Mouse (Mus musculus): Measurements from ENCODE around the gene Timm22. TPM values are rescaled to one million over a fixed set of nuclear protein-coding genes. Genes with fewer than 3 reads are reported as not detected.

Timm22 gene
- polyA plus RNA-seq, 1 experiment from 2014 or later = 135 TPM

DNA sequence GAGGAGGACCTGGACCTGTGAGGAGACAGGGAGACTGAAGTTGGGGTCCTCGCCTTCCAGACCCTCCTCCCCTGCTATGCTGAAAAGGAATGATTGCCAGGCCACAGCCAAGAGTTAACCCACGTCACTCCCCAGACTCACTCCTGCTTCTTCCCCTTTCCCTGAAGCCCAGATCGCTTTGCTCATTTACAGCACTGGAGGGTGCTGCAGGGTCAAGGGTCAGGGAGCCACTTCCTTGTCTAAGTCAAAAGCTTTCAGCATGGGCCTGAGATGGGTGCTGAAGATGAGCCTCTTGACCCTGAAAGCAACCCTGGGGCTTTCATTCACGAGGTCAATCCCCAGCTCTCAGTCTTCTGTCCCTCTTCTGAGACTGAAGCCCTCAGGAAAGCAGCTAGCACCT is 12.4 kb downstream of the Timm22 start:
- Histone ChIP-seq H3K27ac (replicated peaks) (no peak overlapping the region), H3K27me3 (replicated peaks; ENCODE audit: low read depth, poor library complexity, severe bottlenecking) (no peaks in the 10 kb centered on the region), H3K36me3 (replicated peaks) (peaks cover 100% of the 10 kb centered on the region), H3K4me1 (peaks cover 29% of the 10 kb centered on the region), H3K4me3 (no peak overlapping the region), H3K9me3 (no peaks in the 10 kb centered on the region)
- WGBS = 65% methylated on average over 4 of the region's 4 CpGs
- no peak for DNase-seq (ENCODE audit: low spot score)

DNA sequence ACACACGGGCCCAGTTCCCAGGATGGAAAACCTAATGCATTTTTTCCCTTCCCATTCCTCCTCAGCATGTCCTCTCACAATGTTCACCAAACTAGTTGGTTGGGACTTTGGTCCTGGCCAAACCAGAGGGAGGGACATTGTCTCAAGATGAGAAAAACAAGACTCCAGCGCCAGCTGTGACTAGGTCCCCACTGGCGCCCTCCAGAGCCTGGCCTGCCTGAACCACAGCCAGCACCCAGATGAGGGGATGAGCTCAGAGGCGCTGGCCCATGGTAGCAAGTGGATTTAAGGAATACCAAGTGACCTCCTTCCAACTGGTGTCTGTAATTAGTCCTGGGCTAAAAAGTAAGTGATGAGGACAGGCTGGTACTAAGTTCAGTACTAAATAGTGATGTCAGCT is 14.1 kb downstream of the Timm22 start:
- Histone ChIP-seq H3K27ac (replicated peaks) (no peak overlapping the region), H3K4me3 (no peak overlapping the region), H3K27me3 (replicated peaks; ENCODE audit: low read depth, poor library complexity, severe bottlenecking) (no peaks in the 10 kb centered on the region), H3K9me3 (no peaks in the 10 kb centered on the region), H3K36me3 (replicated peaks) (peaks cover 96% of the 10 kb centered on the region), H3K4me1 (peaks cover 22% of the 10 kb centered on the region)
- 75% methylated on average over 4 of the region's 4 CpGs for WGBS
- no peak for DNase-seq (ENCODE audit: low spot score)

DNA sequence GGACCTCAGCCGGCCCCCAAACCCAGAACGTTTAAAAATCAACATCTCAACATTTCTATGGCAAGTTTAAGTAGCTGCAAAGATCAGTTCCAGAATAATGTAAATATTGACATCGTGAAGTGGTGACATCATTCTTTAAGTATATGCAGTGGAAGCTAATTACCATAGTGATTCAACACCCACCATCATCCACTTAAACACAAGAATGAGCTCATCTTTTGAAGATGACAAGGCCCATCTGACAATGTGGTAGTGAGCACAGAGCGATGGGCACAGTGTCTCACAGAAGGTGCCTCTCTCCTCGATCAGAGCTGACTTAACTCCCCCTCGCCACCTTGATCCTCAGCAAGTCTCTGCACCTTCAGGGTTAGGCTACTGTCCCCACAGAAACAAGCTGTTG is 19.0 kb downstream of the Timm22 start:
- Histone ChIP-seq H3K27ac (replicated peaks) (no peak overlapping the region), H3K4me3 (no peak overlapping the region), H3K27me3 (replicated peaks; ENCODE audit: low read depth, poor library complexity, severe bottlenecking) (no peaks in the 10 kb centered on the region), H3K9me3 (no peaks in the 10 kb centered on the region), H3K4me1 (peaks cover 40% of the 10 kb centered on the region), H3K36me3 (replicated peaks) (peaks cover 55% of the 10 kb centered on the region)
- WGBS = 89% methylated on average over 6 of the region's 6 CpGs
- DNase-seq (ENCODE audit: low spot score) = no peak

DNA sequence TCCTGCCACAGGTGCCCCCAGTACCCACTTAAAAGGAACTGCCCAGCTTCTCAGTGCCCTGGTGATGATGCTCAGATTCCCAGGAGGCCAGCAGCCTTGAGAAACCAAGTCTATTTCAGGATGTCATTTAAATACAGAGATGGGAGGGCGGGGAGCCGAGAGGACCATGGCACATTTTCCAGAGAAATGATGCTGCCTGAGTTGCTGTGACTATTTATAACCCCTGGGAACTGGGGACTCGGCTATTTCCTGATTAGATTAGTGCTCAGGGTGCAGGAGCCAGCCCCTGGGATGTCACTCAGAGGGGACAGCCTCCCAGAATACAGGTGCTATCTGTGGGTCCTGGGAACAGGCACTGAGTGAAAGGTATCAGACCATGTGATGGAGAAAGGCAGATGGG is 21.0 kb downstream of the Timm22 start:
- peak overlapping the region; percentile 90; the same call in 1 of the 2 replicates for H3K27ac ChIP-seq (replicated peaks)
- 78% methylated on average over 3 of the region's 3 CpGs for WGBS
- H3K9me3 ChIP-seq = no peaks in the 10 kb centered on the region
- no peak for DNase-seq (ENCODE audit: low spot score)
- peaks cover 44% of the 10 kb centered on the region for H3K36me3 ChIP-seq (replicated peaks)
- no peak overlapping the region for H3K4me3 ChIP-seq
- no peaks in the 10 kb centered on the region for H3K27me3 ChIP-seq (replicated peaks; ENCODE audit: low read depth, poor library complexity, severe bottlenecking)
- peaks cover 47% of the 10 kb centered on the region for H3K4me1 ChIP-seq

DNA sequence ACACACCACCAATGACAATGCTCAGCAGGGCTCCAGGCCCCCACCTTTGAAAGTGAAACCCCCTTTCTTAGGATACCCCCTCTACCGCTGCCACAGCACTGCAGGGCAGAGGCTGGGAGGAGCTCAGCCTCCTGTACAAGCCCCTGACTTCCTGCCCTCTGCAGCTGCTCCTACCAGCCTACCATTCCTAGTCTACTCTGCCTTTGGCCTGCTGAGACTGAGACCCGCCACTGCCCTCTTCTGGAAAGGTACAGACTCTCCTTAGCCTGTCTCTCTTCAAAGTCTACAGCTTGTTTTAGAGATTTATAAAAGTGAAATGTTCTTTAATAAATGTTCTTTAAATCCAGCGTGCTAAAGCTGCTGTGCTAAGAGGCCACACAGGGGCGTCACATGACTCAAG is 22.3 kb downstream of the Timm22 start:
- peaks cover 44% of the 10 kb centered on the region for H3K36me3 ChIP-seq (replicated peaks)
- H3K27ac ChIP-seq (replicated peaks) = peak overlapping the region; percentile 90
- H3K9me3 ChIP-seq = no peaks in the 10 kb centered on the region
- peak; percentile 37 for DNase-seq (ENCODE audit: low spot score)
- H3K27me3 ChIP-seq (replicated peaks; ENCODE audit: low read depth, poor library complexity, severe bottlenecking) = no peaks in the 10 kb centered on the region
- 58% methylated on average over 4 of the region's 4 CpGs for WGBS
- peaks cover 49% of the 10 kb centered on the region for H3K4me1 ChIP-seq
- no peak overlapping the region for H3K4me3 ChIP-seq

DNA sequence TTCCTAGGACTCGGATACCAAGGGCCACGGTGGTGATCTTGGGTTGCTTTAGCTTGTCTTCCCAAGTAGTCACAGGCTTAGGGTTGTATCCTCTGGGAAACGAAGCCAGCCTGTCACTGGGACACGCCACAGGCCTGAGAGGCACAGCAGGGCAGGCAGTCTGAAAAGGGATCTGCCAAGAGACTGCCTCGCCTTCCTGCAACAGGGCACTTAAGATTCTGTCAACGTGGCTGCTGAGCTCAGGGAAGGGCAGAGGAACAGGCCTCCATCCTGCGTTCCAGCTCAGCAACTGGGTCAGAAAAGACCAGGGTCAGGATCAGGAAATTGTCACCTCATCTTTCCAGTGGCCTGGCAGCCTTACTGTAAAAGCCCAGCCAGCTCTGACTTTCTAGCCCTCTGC is 22.8 kb downstream of the Timm22 start:
- H3K36me3 ChIP-seq (replicated peaks) = peaks cover 42% of the 10 kb centered on the region
- peak overlapping the region; percentile 90 for H3K27ac ChIP-seq (replicated peaks)
- H3K9me3 ChIP-seq = no peaks in the 10 kb centered on the region
- no peaks in the 10 kb centered on the region for H3K27me3 ChIP-seq (replicated peaks; ENCODE audit: low read depth, poor library complexity, severe bottlenecking)
- DNase-seq (ENCODE audit: low spot score) = no peak
- peaks cover 54% of the 10 kb centered on the region for H3K4me1 ChIP-seq
- no peak overlapping the region; the same call in 1 of the 2 replicates for H3K4me3 ChIP-seq
- 49% methylated on average over 7 of the region's 7 CpGs for WGBS

DNA sequence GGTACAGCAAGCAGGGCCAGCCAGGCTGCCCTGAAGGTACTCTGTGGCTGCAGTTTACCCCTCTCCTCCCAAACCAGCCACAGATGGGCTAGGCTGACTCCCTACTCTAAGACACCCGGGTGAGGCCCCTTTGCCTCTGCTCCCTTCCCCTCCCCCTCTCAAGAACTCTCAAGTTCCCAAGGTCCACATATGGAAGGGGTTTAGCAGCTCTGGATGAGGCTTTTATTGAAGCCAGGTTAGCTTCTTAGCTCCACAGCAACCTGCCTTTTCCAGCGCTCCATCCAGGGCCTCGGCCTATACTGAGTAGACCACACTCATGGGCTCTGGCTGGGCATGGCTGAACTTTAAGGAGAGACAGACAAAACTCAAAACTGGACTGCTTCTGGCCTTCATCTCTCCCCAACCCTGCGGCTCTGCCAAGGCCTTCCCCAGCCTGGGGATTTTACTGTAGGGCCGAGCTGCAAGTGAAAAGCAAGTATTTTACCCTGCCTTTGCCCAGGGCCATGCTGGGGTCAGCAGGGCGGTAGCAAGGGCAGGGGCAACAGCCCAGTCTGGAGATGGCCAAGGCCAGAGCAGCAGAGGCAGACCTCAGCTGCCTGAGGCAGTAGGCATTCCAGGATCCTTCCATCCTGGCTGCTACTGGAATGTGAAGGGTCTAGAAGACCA is 23.3 kb downstream of the Timm22 start:
- Histone ChIP-seq H3K4me3 (peak overlapping the region; percentile 8; the same call in 1 of the 2 replicates), H3K27ac (replicated peaks) (peak overlapping the region; percentile 90), H3K27me3 (replicated peaks; ENCODE audit: low read depth, poor library complexity, severe bottlenecking) (no peaks in the 10 kb centered on the region), H3K36me3 (replicated peaks) (peaks cover 40% of the 10 kb centered on the region), H3K4me1 (peaks cover 53% of the 10 kb centered on the region), H3K9me3 (no peaks in the 10 kb centered on the region)
- 37% methylated on average over 6 of the region's 6 CpGs for WGBS
- DNase-seq (ENCODE audit: low spot score) = peak; percentile 81

DNA sequence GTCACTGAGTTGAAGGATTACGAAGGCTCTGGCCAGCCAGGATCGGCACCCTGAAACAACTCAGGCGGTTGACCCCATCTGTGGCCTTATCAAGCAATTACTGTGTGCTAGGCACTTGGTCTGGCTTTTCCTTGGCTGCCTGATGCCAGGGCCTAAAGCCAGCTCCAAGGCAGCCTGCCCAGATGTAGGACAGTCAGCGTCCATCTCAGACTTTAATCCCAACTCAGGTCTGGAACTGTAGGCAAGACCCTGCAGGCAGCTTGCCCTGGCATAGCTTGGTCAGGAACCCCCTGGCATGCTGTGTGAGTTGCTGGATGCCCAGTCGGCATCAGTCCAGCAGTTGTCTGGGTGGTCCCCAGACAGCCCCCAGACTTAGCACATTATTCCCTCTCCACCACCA is 29.3 kb downstream of the Timm22 start:
- peak overlapping the region; percentile 84 for H3K27ac ChIP-seq (replicated peaks)
- H3K4me3 ChIP-seq = peak overlapping the region; percentile 59; the same call in 1 of the 2 replicates
- WGBS = 86% methylated on average over 5 of the region's 5 CpGs
- no peak for DNase-seq (ENCODE audit: low spot score)
- peaks cover 32% of the 10 kb centered on the region for H3K36me3 ChIP-seq (replicated peaks)
- peaks cover 73% of the 10 kb centered on the region for H3K4me1 ChIP-seq
- peaks cover 33% of the 10 kb centered on the region for H3K27me3 ChIP-seq (replicated peaks; ENCODE audit: low read depth, poor library complexity, severe bottlenecking)
- H3K9me3 ChIP-seq = no peaks in the 10 kb centered on the region

DNA sequence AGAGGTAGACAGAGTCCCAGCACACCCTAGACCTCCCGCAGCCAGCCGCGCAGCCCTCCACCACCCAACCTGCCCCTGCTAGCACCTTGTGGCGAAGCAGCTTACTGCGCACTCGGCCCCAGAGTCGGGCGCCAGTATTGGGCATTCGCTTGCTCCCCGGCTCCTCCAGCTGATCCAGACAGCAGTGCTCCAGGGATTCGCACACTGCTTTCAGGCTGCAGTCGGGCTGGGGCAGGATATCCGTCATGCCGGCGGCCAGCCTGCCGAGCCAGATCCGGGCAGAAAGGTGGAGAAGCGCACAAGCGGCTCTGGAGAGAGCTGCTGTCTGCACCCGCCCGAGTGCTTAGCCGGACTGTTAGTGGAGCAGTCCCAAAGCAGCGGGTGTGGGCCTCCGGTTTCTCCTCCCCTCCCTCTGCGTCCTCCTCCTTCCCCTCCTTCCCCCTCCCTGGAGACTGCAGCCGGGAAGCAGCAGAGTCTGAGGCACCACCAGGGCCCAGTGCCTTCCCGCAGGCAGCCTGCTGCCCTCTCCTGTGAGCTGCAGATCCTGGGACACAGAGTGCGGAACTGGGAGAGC is 30.2 kb downstream of the Timm22 start:
- no peaks in the 10 kb centered on the region for H3K9me3 ChIP-seq
- WGBS = 3% methylated on average over 28 of the region's 28 CpGs
- H3K36me3 ChIP-seq (replicated peaks) = peaks cover 31% of the 10 kb centered on the region

DNA sequence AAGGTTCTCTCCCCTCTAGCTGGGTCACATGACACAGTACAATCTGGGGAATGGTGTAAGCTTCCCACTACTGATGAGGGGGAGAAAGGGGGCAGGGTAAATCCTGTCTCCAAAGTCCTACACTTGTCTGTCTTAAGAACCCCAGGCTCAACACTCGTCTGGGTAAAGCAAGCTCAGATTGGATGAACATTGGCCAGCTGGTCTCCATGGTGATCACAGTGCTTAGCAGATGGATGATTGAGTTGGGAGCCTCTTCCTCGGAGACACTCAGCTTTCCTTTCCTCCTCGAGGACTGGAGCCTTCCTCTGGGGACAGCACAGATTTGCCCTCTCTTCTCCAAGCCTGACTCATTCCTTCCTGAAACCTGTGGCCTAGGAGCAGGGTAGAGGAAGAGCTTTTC is 32.9 kb downstream of the Timm22 start:
- WGBS = 28% methylated on average over 3 of the region's 3 CpGs
- peaks cover 82% of the 10 kb centered on the region for H3K4me1 ChIP-seq
- peaks cover 21% of the 10 kb centered on the region for H3K36me3 ChIP-seq (replicated peaks)
- H3K9me3 ChIP-seq = no peaks in the 10 kb centered on the region
- H3K27ac ChIP-seq (replicated peaks) = peak overlapping the region; percentile 41; the same call in 1 of the 2 replicates
- H3K4me3 ChIP-seq = no peak overlapping the region
- DNase-seq (ENCODE audit: low spot score) = no peak
- H3K27me3 ChIP-seq (replicated peaks; ENCODE audit: low read depth, poor library complexity, severe bottlenecking) = peaks cover 33% of the 10 kb centered on the region

More for the DNA sequence above, 30.2 kb downstream of the Timm22 start:
- Histone ChIP-seq H3K27ac (replicated peaks) (peak overlapping the region; percentile 84), H3K4me1 (peaks cover 76% of the 10 kb centered on the region), H3K4me3 (peak overlapping the region; percentile 59), H3K27me3 (replicated peaks; ENCODE audit: low read depth, poor library complexity, severe bottlenecking) (peaks cover 33% of the 10 kb centered on the region)
- peak; percentile 79 for DNase-seq (ENCODE audit: low spot score)

DNA sequence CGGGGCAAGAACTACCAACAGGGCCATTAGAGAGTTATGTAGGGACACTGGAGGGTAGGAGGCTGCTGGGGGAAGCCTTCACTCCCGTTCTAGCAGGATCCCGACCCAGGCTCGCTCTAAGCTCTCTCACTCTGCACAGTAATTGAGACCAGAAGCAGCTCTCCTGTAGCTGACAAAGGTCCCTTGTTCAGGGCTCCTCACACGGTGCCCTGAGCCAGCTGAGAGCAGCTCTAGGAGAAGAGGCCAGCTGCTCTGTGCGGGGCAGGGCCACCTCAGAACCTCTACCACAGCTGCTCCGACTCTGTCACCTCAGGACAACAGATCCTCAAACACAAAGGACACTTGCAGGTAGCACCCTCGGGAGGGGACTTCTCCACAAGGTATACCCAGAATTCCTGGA is 38.7 kb downstream of the Timm22 start:
- H3K9me3 ChIP-seq = no peaks in the 10 kb centered on the region
- no peaks in the 10 kb centered on the region; the same call in 1 of the 2 replicates for H3K27me3 ChIP-seq (replicated peaks; ENCODE audit: low read depth, poor library complexity, severe bottlenecking)
- peak overlapping the region; percentile 58 for H3K27ac ChIP-seq (replicated peaks)
- DNase-seq (ENCODE audit: low spot score) = peak; percentile 74
- no peak overlapping the region for H3K4me3 ChIP-seq
- peaks cover 25% of the 10 kb centered on the region for H3K36me3 ChIP-seq (replicated peaks)
- WGBS = 18% methylated on average over 8 of the region's 8 CpGs
- H3K4me1 ChIP-seq = peaks cover 85% of the 10 kb centered on the region

DNA sequence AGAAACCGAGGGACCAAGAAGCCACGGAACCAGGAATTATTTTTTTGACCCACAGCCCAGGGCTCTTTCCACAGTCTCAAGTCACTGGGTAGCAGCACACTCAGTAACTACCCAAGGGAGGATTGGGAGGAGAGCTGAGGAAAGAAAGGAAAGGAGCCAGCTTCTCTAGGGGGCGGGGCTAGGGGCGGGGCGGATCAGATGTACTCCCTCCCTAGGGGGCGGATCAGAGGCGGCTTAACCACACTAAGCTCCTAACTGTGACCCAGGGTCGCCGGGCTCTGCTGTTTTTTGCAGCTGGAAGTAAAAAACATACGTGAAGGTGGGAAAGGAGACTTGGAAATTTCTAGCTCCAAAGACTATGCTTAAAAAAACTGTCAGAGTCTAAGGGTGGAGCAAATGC is 39.5 kb downstream of the Timm22 start:
- peak; percentile 87 for DNase-seq (ENCODE audit: low spot score)
- Histone ChIP-seq H3K4me1 (peaks cover 79% of the 10 kb centered on the region), H3K9me3 (no peaks in the 10 kb centered on the region), H3K36me3 (replicated peaks) (peaks cover 30% of the 10 kb centered on the region), H3K27me3 (replicated peaks; ENCODE audit: low read depth, poor library complexity, severe bottlenecking) (no peaks in the 10 kb centered on the region; the same call in 1 of the 2 replicates), H3K4me3 (peak overlapping the region; percentile 2; the same call in 1 of the 2 replicates), H3K27ac (replicated peaks) (peak overlapping the region; percentile 58)
- 1% methylated on average over 10 of the region's 10 CpGs for WGBS

All from embryonic facial prominence, embryonic 10.5 days (tissue).